Mouse (Mus musculus) olfactory bulb, adult 2 months (tissue): ENCODE results near the gene Pde4b.

Experiments used
- CTCF ChIP-seq: fragments of 200-500 bp; IDR thresholded peaks from 2 replicates; pipeline ENCODE4 v1.5.1; 2012; ENCODE audit warnings: low read depth, mild to moderate bottlenecking, low read length, moderate library complexity; ENCODE audit not compliant: insufficient read depth
- POLR2A ChIP-seq: fragments of 200-500 bp; IDR thresholded peaks from 2 replicates; pipeline ENCODE4 v1.6.1; 2012; ENCODE audit warnings: mild to moderate bottlenecking, low read depth, low read length, moderate library complexity; ENCODE audit not compliant: insufficient read depth

DNA sequence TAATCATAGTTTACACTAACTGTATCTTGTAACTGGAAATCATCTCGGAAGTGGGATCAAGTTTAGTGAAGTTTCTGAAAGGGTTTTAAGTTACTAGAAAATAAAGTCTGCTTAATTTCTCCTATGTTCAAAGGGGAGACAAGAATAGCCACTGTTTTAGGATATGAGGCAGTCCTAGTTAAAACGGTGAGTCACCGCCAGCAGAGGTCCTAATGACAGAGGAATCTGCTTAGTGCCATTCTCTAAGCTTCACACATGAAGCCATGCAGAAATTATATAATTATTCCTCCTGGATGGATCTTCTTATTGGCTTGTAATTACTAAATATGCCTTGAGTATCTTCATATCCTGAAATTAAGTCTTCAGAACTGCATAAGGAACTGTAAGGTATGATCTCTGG is 357.2 kb downstream of the Pde4b start:
- TF ChIP-seq CTCF (no peak), POLR2A (no peak)
